Mouse (Mus musculus) bone marrow macrophage, adult 2 months (primary cell): ENCODE measurements around the gene Carhsp1. TPM values are rescaled to one million over a fixed set of nuclear protein-coding genes. Genes with fewer than 3 reads are reported as not detected.

Source experiments
- H3K27ac ChIP-seq: 2 replicates; pipeline ENCODE4 v1.5.1; 2012; ENCODE audit warnings: low read depth, low read length; ENCODE audit not compliant: insufficient read depth
- H3K4me1 ChIP-seq: 2 replicates; pipeline ENCODE4 v1.6.1; 2012; ENCODE audit warnings: low read length; ENCODE audit not compliant: control insufficient read depth, insufficient read depth
- H3K4me3 ChIP-seq: 2 replicates; pipeline ENCODE4 v1.5.1; 2012; ENCODE audit warnings: mild to moderate bottlenecking, low read length, moderate library complexity; ENCODE audit not compliant: insufficient read depth
- CTCF ChIP-seq: IDR thresholded peaks from 2 replicates; pipeline ENCODE4 v1.5.1; 2012; ENCODE audit warnings: low read depth, mild to moderate bottlenecking, low read length, moderate library complexity
- POLR2A ChIP-seq: IDR thresholded peaks from 2 replicates; pipeline ENCODE4 v1.6.1; 2012; ENCODE audit warnings: mild to moderate bottlenecking, low read depth, low read length, borderline replicate concordance
- polyA plus RNA-seq: library from polyadenylated mRNA; stranded (reverse); fragments of >200 nt; gene quantifications from 2 replicates; pipeline ENCODE4 v1.2.4, GENCODE M21; 2012; ENCODE audit not compliant: missing spikeins, insufficient read depth, insufficient read length

Carhsp1 gene
- polyA plus RNA-seq: 24.0 and 26.3 TPM in 2 replicates

GRCm38 (mm10) chr16:8671551-8672349 is at the start of gene Carhsp1:
Carhsp1 (minus strand) TSS chr16:8672155.
- peak within 1 kb of the TSS; percentile 65 for H3K4me3 ChIP-seq
- no peak within 1 kb of the TSS for H3K27ac ChIP-seq
- TF ChIP-seq CTCF (no peak), POLR2A (no peak)
- peaks cover 29% of the 10 kb centered on the region for H3K4me1 ChIP-seq

- no peak for TF ChIP-seq POLR2A
- no peak for TF ChIP-seq CTCF
- H3K4me1 ChIP-seq: no peaks in the 10 kb centered on the region
- no peak overlapping the region for H3K4me3 ChIP-seq
- no peak overlapping the region for H3K27ac ChIP-seq
These were observed 48.5 kb upstream of the Carhsp1 start for GRCm38 (mm10) chr16:8720447-8720846.

- Histone ChIP-seq H3K4me3 (no peak overlapping the region), H3K4me1 (no peaks in the 10 kb centered on the region), H3K27ac (no peak overlapping the region)
- TF ChIP-seq POLR2A: no peak
- no peak for TF ChIP-seq CTCF
These were observed 45.8 kb upstream of the Carhsp1 start for GRCm38 (mm10) chr16:8717744-8718143.

DNA sequence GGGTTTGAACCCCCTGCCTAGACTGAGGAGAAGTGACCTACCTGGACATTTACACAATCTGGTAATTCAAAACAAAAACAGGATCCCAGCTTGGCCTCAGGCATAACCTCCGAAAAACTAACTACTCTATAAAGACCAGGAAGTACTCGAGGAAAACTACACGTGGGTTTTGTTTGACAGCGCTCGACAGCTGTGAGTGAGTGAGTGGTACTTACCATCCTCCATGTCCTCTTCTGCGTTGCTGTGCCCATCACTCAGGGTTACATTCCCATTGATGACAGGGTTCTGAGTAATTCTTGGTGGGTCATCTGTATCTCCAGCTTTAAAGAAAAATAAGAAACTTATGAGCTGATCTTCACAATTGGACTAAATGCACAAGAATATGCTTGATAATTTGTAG is 44.3 kb upstream of the Carhsp1 start:
- H3K4me3 ChIP-seq: no peak overlapping the region
- H3K4me1 ChIP-seq: no peaks in the 10 kb centered on the region
- TF ChIP-seq POLR2A: no peak
- no peak for TF ChIP-seq CTCF
- H3K27ac ChIP-seq: no peak overlapping the region

GRCm38 (mm10) chr16:8715513-8716080 is 43.6 kb upstream of the Carhsp1 start:
- no peak overlapping the region for H3K4me3 ChIP-seq
- no peaks in the 10 kb centered on the region for H3K4me1 ChIP-seq
- TF ChIP-seq POLR2A (no peak), CTCF (no peak)
- no peak overlapping the region for H3K27ac ChIP-seq

GRCm38 (mm10) chr16:8714851-8715250 is 42.9 kb upstream of the Carhsp1 start:
- H3K27ac ChIP-seq: no peak overlapping the region

DNA sequence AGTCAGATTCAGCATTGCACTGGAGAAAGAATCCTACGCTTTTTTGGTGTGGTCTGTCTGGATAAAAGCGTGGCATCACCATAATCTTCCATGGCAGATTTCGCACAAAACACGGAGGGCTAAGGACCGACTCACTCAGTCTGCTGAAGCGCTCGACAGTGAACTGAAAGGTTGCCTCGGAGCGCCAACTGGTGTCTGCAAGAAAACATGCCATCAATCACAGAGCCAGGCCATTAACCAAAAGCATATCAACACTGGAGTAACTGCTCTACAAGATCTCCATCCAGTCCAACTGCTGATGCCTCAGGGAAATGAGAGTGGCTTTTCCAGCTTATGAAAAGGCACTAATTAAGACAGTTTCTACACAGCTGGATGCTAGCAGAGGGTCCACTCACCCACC is 40.0 kb upstream of the Carhsp1 start:
- H3K4me1 ChIP-seq: no peaks in the 10 kb centered on the region
- TF ChIP-seq POLR2A (no peak), CTCF (no peak)
- no peak overlapping the region for H3K4me3 ChIP-seq
- no peak overlapping the region for H3K27ac ChIP-seq

More at GRCm38 (mm10) chr16:8714851-8715250, 42.9 kb upstream of the Carhsp1 start:
- H3K4me3 ChIP-seq: no peak overlapping the region
- no peak for TF ChIP-seq CTCF
- TF ChIP-seq POLR2A: no peak
- H3K4me1 ChIP-seq: no peaks in the 10 kb centered on the region

DNA sequence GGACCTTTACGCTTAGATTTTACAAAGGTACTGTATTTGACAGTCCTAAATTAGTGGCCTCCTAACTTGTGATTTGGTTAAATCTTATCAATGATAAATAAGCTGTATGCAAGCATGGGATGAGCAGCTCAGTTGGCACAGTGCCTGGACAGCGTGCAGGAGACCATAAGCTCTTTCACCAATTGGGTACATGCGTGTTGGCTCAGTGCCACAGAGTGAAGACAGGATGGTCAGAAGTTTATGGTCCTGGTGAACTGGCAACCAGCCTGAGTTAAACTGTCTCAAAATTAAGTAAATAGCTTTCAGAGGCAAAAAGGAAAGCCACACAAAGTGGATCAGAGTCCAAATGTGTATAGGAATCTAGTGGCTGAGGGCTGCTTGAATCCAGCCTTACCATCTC is 28.6 kb upstream of the Carhsp1 start:
- Histone ChIP-seq H3K4me3 (no peak overlapping the region), H3K27ac (no peak overlapping the region), H3K4me1 (no peaks in the 10 kb centered on the region)
- TF ChIP-seq CTCF: no peak
- TF ChIP-seq POLR2A: no peak

- no peaks in the 10 kb centered on the region for H3K4me1 ChIP-seq
- H3K27ac ChIP-seq: no peak overlapping the region
- TF ChIP-seq CTCF (no peak), POLR2A (no peak)
- no peak overlapping the region for H3K4me3 ChIP-seq
These were observed 27.6 kb upstream of the Carhsp1 start for GRCm38 (mm10) chr16:8699556-8699955.

DNA sequence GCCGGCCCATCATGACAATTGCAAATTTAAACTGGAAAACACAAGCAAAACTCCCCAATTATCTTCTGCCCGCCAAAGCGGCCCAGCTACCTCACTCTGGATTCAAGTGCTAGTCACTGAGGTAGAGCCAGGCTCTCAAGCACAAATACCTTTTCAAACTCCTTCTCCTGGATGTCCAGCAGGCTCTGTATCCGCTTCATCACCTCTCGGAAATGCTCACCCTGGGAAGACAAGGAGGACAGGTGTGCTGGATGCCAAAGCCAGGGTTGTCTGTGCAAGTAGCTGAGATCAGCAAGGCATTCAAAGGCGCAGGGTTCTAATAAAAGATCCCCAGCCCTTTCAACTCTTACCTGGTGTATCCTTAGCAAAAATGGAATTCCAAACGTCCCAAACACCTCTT is 19.3 kb upstream of the Carhsp1 start:
- TF ChIP-seq POLR2A (no peak), CTCF (no peak)
- Histone ChIP-seq H3K27ac (no peak overlapping the region), H3K4me3 (no peak overlapping the region), H3K4me1 (no peaks in the 10 kb centered on the region)
